Mouse (Mus musculus) small intestine, adult 2 months (tissue): ENCODE results near the gene Tmem19. TPM values are rescaled to one million over a fixed set of nuclear protein-coding genes. Genes with fewer than 3 reads are reported as not detected.

Experiments used
- H3K27ac ChIP-seq: fragments of 200-500 bp; 2 replicates; pipeline ENCODE4 v1.5.1; 2012; ENCODE audit warnings: low read depth, low read length, control low read depth, inconsistent platforms; ENCODE audit not compliant: insufficient read depth
- H3K27me3 ChIP-seq: fragments of 200-500 bp; 2 replicates; pipeline ENCODE4 v1.6.1; 2012; ENCODE audit warnings: mild to moderate bottlenecking, moderate library complexity, low read length, inconsistent platforms; ENCODE audit not compliant: control insufficient read depth, insufficient read depth
- H3K36me3 ChIP-seq: fragments of 200-500 bp; 2 replicates; pipeline ENCODE4 v1.6.1; 2012; ENCODE audit warnings: mild to moderate bottlenecking, low read length, control low read depth, inconsistent platforms; ENCODE audit not compliant: control insufficient read depth, insufficient read depth
- H3K4me1 ChIP-seq: fragments of 200-500 bp; 2 replicates; pipeline ENCODE4 v1.6.1; 2012; ENCODE audit warnings: low read length, inconsistent platforms, mixed read lengths; ENCODE audit not compliant: control insufficient read depth, insufficient read depth, insufficient read length
- H3K4me3 ChIP-seq: fragments of 200-500 bp; 2 replicates; pipeline ENCODE4 v1.5.1; 2012; ENCODE audit warnings: low read depth, mild to moderate bottlenecking, control low read depth, inconsistent platforms, low read length, moderate library complexity
- CTCF ChIP-seq: fragments of 200-500 bp; IDR thresholded peaks from 2 replicates; pipeline ENCODE4 v1.5.1; 2012; ENCODE audit warnings: low read depth, mild to moderate bottlenecking, control low read depth, inconsistent platforms, low read length, moderate library complexity, mixed read lengths; ENCODE audit not compliant: insufficient replicate concordance, insufficient read length; ENCODE audit errors: extremely low read depth
- POLR2A ChIP-seq: fragments of 200-500 bp; IDR thresholded peaks from 2 replicates; pipeline ENCODE4 v1.6.1; 2012; ENCODE audit warnings: low read depth, mild to moderate bottlenecking, control low read depth, inconsistent platforms, low read length, moderate library complexity
- WGBS: fragments of 180-500 bp; shearing (Covaris S2); methylation state at CpG from one replicate; pipeline ENCODE4 v1.1.7; 2018; 5-methylcytosine and 5-hydroxymethylcytosine counted together
- polyA plus RNA-seq: library from polyadenylated mRNA; depleted of rRNA; stranded (reverse); fragments of >200 nt; gene quantifications from 2 replicates; pipeline ENCODE4 v1.2.3, GENCODE M21; 2012; rRNA removed

Tmem19 gene
- polyA plus RNA-seq: 17.0 and 29.9 TPM in 2 replicates

DNA sequence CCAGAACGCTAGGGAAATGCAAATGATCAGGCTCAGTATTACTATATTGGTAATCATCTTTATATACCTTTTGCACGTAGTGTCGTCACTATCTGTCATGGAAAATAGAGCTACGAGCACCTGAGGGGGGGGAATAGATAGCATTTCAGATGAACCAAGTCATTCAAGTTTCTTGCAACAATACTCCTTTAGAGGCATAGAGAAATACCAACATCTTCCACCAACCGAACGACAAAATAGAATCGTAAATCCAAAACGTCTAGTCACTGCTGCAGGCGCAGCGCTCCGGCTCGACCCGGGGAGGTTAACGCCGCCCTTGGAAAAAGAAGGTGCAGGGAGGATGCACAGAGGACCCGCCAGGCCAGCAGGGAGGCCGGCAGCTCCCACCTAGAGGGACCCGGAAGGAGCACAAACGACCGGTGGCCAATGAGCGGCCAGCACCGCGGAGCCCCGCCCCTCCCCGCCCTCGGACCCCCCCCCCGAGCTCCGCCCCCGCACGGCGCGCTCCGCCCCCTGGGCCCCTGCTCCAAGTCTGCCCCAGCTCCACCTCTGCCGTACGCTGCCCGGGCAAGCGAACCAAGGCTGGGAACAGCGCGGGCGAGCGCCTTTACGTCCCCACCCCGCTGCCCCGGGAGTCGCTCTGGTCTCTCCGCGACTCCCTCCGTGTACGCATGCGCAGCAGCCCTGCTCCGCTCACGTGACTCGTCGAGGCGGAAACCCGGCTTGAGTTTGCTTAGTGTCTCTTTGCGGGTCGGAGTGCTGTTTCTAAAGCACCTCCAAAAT lies at the start of gene Tmem19:
Gene Tmem19, minus strand, starts transcription at position 662 of the 783 bp plus-strand sequence.
- Histone ChIP-seq H3K4me3 (peak within 1 kb of the TSS; percentile 93), H3K36me3 (peaks cover 7% of the 10 kb centered on the region), H3K4me1 (peaks cover 17% of the 10 kb centered on the region), H3K27ac (peak within 1 kb of the TSS; percentile 97), H3K27me3 (no peaks in the 10 kb centered on the region)
- WGBS: under 1% methylated on average over 55 of the region's 58 CpGs
- TF ChIP-seq CTCF (no peak), POLR2A (peak; percentile 80)

DNA sequence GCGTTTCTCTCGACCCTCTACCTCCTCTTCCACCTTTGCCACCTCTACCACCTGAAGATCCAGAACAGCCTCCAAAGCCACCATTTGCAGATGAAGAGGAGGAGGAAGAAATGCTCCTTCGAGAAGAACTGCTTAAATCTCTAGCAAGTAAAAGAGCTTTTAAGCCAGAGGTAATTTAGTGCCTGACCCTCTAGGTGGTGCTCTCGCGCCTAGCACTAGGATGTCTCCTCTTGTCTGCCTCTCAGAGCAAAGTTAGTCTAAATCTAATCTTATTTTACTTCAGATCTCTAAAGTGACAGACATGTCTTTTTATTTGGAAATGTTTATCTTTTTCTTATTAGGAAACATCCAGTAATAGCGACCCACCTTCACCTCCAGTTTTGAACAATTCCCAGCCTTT lies 44.1 kb upstream of the Tmem19 start:
- Histone ChIP-seq H3K27me3 (no peaks in the 10 kb centered on the region), H3K27ac (no peak overlapping the region), H3K4me1 (no peaks in the 10 kb centered on the region), H3K36me3 (peaks cover 58% of the 10 kb centered on the region), H3K4me3 (no peak overlapping the region)
- 60% methylated on average over 6 of the region's 6 CpGs for WGBS
- TF ChIP-seq CTCF: peak; percentile 62; the same call in 1 of the 2 replicates
- TF ChIP-seq POLR2A: no peak

DNA sequence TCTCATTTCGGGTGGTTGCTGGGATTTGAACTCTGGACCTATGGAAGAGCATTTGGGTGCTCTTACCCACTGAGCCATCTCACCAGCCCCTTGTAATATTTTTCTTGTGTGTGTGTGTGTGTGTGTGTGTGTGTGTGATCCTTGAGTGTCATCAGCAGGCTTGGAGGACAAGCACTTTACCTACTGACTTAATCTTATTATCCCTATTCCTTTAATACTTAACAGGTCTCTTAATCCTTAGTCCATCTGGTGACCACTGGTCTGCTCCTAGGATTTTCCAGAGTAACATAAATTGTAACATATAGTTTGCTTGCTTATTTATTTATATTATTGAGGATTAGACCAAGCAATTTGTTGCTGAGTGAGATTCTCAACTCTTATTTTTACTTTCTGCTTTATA lies 29.6 kb upstream of the Tmem19 start:
- TF ChIP-seq CTCF (no peak), POLR2A (no peak)
- 0 out of 2 replicates have a peak, but pooled peaks cover 3% of the 10 kb centered on the region for H3K4me1 ChIP-seq
- 68% methylated on average over 1 of the region's 1 CpGs for WGBS
- peaks cover 31% of the 10 kb centered on the region for H3K36me3 ChIP-seq
- H3K27me3 ChIP-seq: no peaks in the 10 kb centered on the region
- no peak overlapping the region for H3K27ac ChIP-seq
- no peak overlapping the region for H3K4me3 ChIP-seq

DNA sequence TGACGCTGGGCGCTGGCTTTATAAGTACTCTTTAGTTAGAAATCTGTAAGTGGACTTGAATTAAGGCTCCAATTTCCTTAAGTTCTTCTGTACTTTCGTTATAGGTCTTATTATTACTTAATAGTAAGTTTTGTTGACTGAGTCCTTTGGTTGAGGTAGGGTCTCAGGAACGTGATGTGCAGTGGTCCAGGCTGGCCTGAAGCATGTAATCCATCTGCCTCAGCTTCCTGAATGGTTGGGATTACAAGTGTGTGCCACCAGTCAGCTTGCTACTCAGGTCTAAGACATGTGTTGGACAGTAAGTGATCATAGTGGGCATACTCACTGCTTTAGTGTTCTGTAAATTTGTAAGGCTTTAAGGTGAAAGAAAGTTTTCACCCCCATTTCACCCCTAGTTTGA lies 28.8 kb upstream of the Tmem19 start:
- H3K4me3 ChIP-seq: no peak overlapping the region
- TF ChIP-seq CTCF (no peak), POLR2A (no peak)
- H3K36me3 ChIP-seq: peaks cover 25% of the 10 kb centered on the region
- no peaks in the 10 kb centered on the region for H3K27me3 ChIP-seq
- WGBS: 92% methylated on average over 4 of the region's 4 CpGs
- H3K4me1 ChIP-seq: peaks cover 3% of the 10 kb centered on the region; the same call in 1 of the 2 replicates
- no peak overlapping the region for H3K27ac ChIP-seq

GRCm38 (mm10) chr10:115387891-115388290 lies 25.6 kb upstream of the Tmem19 start:
- H3K27ac ChIP-seq: no peak overlapping the region
- H3K36me3 ChIP-seq: peaks cover 16% of the 10 kb centered on the region
- H3K4me1 ChIP-seq: peaks cover 3% of the 10 kb centered on the region; the same call in 1 of the 2 replicates
- H3K27me3 ChIP-seq: no peaks in the 10 kb centered on the region
- 64% methylated on average over 3 of the region's 3 CpGs for WGBS
- no peak overlapping the region for H3K4me3 ChIP-seq
- no peak for TF ChIP-seq CTCF
- no peak for TF ChIP-seq POLR2A

GRCm38 (mm10) chr10:115385018-115386002 lies 23.0 kb upstream of the Tmem19 start:
- TF ChIP-seq CTCF (no peak), POLR2A (no peak; the same call in 1 of the 2 replicates)
- Histone ChIP-seq H3K4me3 (peak overlapping the region; percentile 92), H3K36me3 (peaks cover 4% of the 10 kb centered on the region), H3K27ac (peak overlapping the region; percentile 88), H3K4me1 (peaks cover 5% of the 10 kb centered on the region), H3K27me3 (no peaks in the 10 kb centered on the region)
- under 1% methylated on average over 101 of the region's 101 CpGs for WGBS
